Mouse (Mus musculus): Measurements from ENCODE around the gene Wdr47.
"Not testable (repeated sequence)": the region's sequence is repeated elsewhere in the genome, so short reads cannot be mapped to it uniquely, and the experiment has no call there.

The Wdr47 gene

GRCm38 (mm10) chr3:108590786-108591529 lies at the start of gene Wdr47:
Gene Wdr47, plus strand, starts transcription at chr3:108591279.
- peak; percentile 95 to 96 for DNase-seq (ENCODE audit: low spot score in 2 of 2)

DNA sequence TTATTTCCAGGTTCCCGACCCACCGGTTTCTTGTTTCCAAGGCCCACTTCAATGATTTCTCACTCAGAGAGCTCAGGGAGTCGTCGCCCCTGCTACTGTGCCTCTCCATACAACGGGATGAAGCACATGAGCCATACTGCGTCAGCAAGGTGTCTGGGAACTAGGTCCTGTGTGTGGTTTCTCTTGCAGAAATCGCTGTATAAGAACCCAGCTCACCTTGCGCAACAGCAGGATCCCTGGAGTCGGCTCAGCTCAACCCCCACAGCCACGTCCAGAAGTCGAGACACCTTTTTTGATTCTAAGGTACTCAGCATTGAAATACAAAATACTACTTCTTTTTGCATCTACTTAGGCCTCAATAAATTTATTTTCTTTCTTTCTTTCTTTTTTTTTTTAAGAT lies 48.8 kb upstream of the Wdr47 start:
- DNase-seq (ENCODE audit: low spot score in 2 of 2), result no peak

DNA sequence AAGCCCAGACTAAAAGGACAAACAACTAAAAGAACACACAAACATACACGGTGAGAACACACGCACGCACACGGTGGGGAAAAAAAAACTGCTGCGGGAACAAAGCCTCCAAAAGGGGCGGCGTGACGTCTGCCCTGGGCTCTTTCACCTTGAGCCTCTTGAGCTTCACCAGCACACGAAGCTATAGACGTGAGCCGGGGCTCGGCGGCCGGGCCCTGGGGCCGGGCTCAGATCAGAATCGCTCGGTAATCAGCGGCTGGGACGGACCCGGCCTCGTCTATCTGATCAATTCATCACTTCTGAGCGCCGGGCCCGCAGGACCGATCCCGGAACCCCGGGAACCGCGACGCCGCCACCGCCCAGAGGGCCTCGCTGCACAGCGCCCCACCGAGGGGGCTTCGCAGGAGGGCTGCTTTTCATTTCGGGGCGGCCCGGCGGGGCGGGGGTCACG lies 36.9 kb upstream of the Wdr47 start:
- no peak for DNase-seq (ENCODE audit: low spot score in 2 of 2)

GRCm38 (mm10) chr3:108554587-108555312 lies 36.3 kb upstream of the Wdr47 start:
- peak; percentile 93 for DNase-seq (ENCODE audit: low spot score in 2 of 2)

DNA sequence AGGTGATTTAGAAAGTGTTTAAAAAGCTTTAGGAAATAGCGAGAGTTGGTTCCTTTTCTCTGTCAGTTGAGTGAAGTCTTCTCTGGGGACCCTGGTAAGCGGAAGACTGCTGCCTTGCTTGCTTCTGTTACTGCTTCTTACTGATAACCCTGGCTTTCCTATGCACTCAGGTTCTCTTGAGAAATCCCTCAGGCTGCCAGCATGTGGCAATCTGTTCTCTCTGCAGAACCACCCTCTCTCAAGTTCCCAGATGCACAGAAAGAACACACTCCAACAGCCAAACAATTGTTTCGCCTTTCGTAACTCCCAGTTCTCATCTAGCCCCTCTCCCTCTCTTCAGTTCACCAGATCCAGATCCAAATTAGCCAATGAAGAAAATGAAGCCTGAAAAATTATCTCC lies 33.2 kb upstream of the Wdr47 start:
- no peak for DNase-seq (ENCODE audit: low spot score in 2 of 2)

- DNase-seq (ENCODE audit: low spot score in 2 of 2), result peak; percentile 98 to 99
Observed at GRCm38 (mm10) chr3:108562133-108562730, 28.8 kb upstream of the Wdr47 start, which contains the start of gene Tmem167b. Gene Tmem167b, minus strand, starts transcription at chr3:108562466.

DNA sequence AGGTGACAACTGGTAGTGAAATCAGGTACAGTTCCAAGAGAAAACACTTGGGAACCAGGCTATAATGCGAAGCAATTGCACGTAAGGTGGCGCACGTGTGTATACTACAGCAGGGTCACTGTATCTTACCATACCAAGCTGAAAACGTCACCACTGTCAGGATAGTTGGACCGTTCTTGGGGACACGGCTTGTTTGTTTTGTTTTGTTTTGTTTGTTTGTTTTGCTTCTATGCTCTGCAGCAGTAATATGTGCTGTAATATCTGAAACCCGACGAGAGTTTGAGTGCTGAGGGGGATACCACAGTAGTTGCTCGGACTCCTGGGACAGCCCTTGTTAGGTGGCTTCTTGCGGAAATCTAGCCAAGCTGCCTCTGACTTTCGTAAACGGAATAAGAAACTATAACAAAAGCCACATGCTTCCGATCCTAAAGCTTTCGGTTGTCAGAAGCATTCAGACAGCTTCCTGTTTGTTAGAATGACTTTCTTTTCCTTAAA lies 28.3 kb upstream of the Wdr47 start:
- DNase-seq (ENCODE audit: low spot score in 2 of 2), result peak; percentile 34 to 37

DNA sequence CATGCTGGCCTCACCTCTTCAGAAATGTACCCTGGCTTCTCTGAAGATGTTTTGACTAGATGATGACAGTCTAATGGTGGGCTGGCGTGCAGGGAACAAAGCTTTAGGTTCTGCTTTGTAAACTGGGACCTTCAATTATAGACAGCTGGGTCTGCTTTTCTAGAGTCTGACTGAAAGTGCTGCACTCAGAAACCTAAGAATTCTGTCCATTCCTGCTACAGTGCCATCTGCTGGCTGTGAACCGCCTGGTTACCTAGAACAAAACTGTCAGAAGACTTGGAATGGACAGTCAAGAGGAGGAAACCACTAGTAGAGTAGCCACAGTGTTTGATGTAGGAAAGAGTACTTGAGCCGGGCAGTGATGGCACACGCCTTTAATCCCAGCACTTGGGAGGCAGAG lies 27.8 kb upstream of the Wdr47 start:
- DNase-seq (ENCODE audit: low spot score in 2 of 2), result peak; percentile 60 to 83

GRCm38 (mm10) chr3:108567990-108568877 lies 22.8 kb upstream of the Wdr47 start:
- no peak for DNase-seq (ENCODE audit: low spot score in 2 of 2)

DNA sequence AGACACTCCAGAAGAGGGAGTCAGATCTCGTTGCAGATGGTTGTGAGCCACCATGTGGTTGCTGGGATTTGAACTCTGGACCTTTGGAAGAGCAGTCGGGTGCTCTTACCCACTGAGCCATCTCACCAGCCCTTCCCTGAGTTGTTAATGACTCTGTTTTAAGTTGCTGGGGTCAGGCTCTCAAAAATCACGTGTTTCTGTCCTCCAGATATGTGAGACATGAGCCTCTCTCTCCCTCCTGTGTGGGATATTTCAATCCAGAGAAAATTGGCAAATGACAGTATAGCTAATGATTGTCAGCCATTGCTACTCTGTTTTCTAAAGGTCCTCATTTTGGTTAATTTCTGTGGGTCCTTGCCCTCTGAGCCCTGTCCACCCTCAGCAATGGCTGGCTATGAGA lies 21.4 kb upstream of the Wdr47 start:
- not testable (repeated sequence) for DNase-seq (ENCODE audit: low spot score in 2 of 2)

DNA sequence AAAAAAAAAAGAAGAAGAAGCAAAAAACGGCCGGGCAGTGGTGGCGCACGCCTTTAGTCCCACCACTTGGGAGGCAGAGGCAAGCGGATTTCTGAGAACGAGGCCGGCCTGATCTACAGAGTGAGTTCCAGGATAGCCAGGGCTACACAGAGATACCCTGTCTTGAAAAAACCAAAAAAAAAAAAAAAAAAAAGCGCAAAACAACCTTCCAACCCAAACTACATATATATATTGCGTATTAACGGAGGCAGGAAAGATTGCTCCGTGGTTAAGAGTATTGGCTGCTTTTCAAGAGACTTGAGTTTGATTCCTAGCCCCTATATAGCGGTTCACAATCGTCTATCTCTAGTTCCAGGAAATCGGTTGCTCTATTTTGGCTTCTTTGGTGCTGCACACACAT lies 20.3 kb upstream of the Wdr47 start:
- DNase-seq (ENCODE audit: low spot score in 2 of 2), result no peak

GRCm38 (mm10) chr3:108571443-108572294 lies 19.4 kb upstream of the Wdr47 start, which contains the start of gene Taf13:
Gene Taf13, plus strand, starts transcription at chr3:108571698.
- peak; percentile 98 to 99 for DNase-seq (ENCODE audit: low spot score in 2 of 2)

GRCm38 (mm10) chr3:108572309-108573010 lies 18.6 kb upstream of the Wdr47 start:
- DNase-seq (ENCODE audit: low spot score in 2 of 2), result no peak

- DNase-seq (ENCODE audit: low spot score in 2 of 2), result no peak
Observed at GRCm38 (mm10) chr3:108574018-108574417, 17.1 kb upstream of the Wdr47 start.

- no peak for DNase-seq (ENCODE audit: low spot score in 2 of 2)
Observed at GRCm38 (mm10) chr3:108584580-108584979, 6.5 kb upstream of the Wdr47 start.

DNA sequence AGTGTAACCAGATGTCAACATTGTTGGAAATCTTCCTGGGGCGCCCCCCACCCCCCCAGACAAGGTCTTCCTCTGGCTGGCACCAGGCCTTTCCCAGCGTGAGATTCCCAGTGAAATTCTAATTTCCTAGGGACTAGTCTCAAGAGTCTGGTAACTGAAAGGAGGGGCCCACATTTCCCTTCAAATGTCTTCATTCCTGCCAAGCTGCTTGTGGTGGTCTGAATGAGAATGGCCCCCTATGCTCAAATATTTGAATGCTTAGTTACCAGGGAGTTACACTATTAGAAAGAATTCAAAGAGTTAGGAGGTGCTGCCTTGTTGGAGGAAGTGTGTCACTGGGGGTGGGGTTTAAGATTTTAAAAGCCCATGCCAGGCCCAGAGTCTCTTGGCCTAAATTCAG lies 2.6 kb upstream of the Wdr47 start:
- no peak for DNase-seq (ENCODE audit: low spot score in 2 of 2)

- no peak for DNase-seq (ENCODE audit: low spot score in 2 of 2)
Observed at GRCm38 (mm10) chr3:108591530-108592522, 747 bp downstream of the Wdr47 start.

DNA sequence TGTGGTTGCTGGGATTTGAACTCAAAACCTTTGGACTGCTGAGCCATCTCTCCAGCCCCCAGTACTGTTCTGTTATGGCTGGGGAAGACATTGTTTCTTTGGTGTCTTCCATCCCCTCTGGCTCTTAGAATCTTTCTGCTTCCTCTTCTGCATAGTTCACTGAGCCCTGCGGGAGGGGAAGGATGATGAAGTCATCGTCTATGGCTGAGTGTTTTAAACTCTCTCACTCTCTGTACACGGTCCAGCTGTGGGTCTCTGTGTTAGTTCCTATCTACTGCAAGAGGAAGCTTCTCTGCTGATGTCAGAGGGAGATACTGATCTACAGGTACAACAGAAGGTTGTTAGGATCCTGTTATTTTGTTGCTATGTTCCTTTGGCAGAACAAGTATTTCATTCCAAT lies 17.8 kb downstream of the Wdr47 start:
- no peak for DNase-seq (ENCODE audit: low spot score in 2 of 2)

DNA sequence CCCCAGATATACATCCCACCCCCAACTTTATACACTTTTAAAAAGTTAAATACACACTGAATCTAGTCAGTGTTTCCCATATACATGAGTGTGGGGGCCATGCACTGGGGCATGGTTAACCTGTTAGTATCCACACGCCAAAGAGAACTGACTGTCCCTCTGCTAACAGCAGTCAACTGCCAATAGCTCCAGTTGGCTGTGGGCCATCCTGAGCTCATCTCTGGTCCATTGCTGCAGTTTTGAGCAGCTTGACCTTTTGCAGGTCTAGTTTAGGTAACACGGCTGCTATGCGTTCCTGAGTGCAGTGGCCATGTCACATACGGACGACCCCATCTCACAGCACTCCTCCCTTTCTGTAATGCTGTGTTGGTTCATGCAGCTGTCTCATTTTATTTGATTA lies 43.7 kb downstream of the Wdr47 start:
- no peak for DNase-seq (ENCODE audit: low spot score in 2 of 2)

Measured in heart, adult 9 months (tissue).